Mouse (Mus musculus): ENCODE measurements around the gene Lsm6.

- TF ChIP-seq CTCF (conservative IDR thresholded peaks at IDR 0.05 in 1 of 2, IDR thresholded peaks at IDR 0.05 in 1 of 2; ENCODE audit: low read depth in 2 of 2, low read length in 2 of 2) (no peak), RAD21 (IDR thresholded peaks at IDR 0.05; ENCODE audit: low read depth, low read length) (no peak), MAZ (IDR thresholded peaks at IDR 0.05; ENCODE audit: low read depth, low read length) (no peak), PAX5 (IDR thresholded peaks at IDR 0.05; ENCODE audit: low read length) (no peak), POLR2A (IDR thresholded peaks at IDR 0.05; ENCODE audit: low read depth, low read length) (no peak), POLR2AphosphoS2 (IDR thresholded peaks at IDR 0.05; ENCODE audit: low read depth, low read length) (no peak), BHLHE40 (IDR thresholded peaks at IDR 0.05; ENCODE audit: low read depth, low read length) (no peak), EP300 (IDR thresholded peaks at IDR 0.05; ENCODE audit: low read length) (no peak), SMC3 (IDR thresholded peaks at IDR 0.05; ENCODE audit: low read depth, low read length) (no peak), NELFE (IDR thresholded peaks at IDR 0.05; ENCODE audit: low read depth, low read length) (no peak), ZNF384 (IDR thresholded peaks at IDR 0.05; ENCODE audit: low read depth, low read length) (no peak), MAFK (IDR thresholded peaks at IDR 0.05; ENCODE audit: insufficient replicate concordance, low read length) (no peak), USF1 (IDR thresholded peaks at IDR 0.05; ENCODE audit: low read depth, low read length) (no peak), RCOR1 (conservative IDR thresholded peaks at IDR 0.05; ENCODE audit: low read depth, low read length) (no peak)
These were observed 12.5 kb downstream of the Lsm6 start for GRCm38 (mm10) chr8:78808439-78808838.
